Mouse (Mus musculus) spleen, embryonic (tissue): ENCODE results near the gene Zfp217.

Experiments used
- CTCF ChIA-PET: fragments of 350-600 bp; sonication (Branson Sonifier 250); formaldehyde crosslinking; loops from one replicate; lab custom pipeline; 2022; lab: Charles Lee

Gene Zfp217

DNA sequence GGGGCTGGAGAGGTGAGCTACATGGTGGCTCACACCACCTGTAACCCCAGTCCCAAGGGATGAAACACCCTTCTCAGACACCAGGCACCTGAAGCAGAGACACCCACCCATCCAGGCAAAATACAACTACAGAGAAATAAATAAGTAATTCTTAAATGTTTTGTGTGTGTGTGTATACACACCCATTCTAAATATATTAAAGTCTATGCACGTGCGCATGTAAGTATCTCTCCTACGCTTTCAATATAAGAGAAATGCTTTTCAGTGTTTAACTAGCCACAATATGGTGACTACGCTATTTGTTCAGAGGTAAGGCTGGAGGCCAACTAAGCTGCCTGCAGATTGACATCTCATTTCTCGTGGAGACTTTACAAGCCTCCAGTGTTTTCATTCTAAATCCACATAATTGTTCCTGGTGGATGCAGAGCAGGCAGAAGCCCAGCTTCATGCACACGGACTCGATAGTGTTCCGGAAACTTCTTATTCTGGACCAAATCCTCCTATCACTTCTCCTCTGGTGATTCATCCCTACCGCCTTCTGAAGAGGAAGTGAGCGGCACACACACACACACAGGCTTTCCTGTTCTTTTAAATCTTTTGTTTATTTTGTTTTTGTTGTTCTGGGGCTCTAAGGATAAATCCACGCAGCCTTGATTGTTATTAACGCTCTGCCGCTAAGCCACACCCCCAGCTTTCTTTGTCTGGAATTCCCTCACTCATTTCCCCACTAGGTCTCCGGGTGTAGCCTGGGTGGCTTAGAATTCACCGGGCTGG lies 12.1 kb upstream of the Zfp217 start:
- CTCF ChIA-PET = interaction anchor here (0.7 kb wide), 1 partner anchor 159 kb away, joined by 10 read pairs; no protein-coding TSS in a partner anchor

DNA sequence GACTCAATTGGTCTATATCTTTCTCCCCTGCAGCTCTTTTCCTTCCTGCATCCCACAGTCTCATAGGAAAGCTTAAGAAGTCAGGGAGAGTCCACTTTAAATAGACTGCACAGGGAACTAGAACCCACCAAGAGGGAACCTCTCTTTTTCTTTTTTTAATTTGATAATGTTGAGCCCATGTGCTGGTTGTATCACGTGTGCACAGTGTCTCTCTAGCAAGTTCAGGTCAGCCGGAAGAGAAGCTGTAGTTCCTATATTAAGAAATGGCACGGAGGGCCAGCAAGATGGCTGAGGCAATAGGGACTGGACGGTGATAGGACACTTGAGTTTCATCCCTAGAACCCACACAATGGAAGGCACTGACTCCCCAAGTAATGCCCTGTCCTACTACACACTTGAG lies 11.1 kb upstream of the Zfp217 start:
- CTCF ChIA-PET = no interaction called here

DNA sequence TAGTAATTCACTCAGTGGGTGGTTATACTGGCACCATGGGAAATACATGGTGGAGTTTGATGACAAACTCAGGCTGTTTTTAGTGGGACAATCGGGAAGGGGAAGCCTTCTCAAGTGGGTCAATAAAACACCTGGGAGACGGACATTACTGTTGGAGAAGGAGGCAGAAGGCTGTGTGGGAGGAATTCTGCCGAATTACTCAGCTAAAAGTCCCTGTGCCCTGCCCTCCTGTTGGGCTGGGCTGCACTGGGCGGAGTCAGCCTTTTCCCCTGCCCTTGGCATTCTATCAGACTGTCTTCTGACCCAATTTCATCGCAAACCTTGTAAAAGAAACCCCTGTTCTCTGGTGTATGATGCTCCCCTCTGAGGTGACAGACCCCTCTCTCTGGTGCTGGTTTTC lies 10.3 kb upstream of the Zfp217 start:
- CTCF ChIA-PET = no interaction called here

DNA sequence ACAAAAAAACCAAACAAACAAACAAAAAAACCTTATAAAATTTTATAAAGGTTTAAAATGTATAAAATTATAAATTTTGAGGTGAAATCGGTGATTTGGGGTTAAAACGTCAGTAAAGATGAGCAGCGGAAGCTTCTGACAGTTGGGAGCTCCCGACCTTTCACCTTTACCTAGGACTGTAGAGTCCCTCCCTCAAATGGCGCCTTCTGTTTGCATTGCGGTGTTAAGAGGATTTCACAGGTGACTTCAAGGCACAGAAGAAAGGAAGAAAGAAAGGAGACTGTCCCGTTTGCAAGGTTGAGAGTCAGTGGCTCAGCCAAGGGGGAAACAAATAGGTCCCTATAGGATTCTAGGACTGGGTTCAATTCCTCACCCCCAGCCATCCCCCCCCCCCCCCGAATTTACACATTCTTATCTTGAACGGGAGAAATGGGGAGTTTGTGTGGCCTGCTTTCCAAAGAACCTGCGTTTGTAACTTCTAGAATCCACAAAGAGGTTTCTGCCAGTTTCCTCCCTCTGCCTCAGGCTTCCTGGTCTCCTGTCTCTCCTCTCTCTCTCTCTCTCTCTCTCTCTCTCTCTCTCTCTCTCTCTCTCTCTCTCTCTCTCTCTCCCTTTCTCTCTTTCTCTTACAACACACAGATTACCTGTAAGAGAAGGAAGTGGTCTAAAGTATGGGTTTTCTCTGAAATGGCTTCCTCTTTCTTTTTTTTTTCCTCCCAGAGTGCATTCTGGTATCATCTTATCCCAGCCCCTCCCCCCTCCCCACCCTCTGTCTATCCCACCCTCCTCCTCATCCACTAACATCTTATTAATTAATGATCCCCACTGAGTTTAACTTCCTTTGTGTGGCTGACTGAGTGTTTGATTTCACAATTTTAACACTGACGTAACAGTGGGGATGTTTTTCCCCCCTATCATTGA lies 9.6 kb upstream of the Zfp217 start:
- CTCF ChIA-PET = interaction anchor here (0.8 kb wide), 1 partner anchor 10 kb away, joined by 18 read pairs; no protein-coding TSS in a partner anchor

DNA sequence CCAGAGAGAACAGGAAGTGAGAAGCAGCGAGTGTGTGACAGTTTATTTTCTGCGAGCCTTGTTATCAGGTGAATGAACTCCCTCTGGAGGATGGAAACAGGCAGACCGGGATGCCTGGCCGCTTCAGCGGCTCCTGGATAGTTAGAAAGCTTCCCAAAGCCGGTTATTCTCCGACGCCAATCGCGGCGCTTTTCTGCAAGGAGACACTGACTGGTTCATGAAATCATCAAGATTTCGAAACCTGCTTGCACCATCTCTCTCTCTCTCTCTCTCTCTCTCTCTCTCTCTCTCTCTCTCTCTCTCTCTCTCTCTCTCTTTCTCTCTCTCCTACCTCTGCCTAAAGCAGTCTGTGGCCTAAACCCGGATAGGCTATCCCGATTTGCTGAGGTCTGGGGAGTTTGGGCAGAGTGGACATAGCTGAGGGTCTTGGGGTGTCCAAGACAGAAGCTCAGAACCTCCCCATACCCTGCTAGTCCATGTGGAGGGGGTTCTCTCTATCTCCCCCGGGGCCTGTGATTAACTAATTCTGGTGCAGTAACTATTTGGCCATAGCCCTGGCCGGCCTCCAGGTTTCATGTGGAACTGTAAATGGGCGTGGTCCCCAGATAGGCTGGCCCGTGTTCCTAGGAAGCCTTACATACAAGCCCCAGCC lies 7.3 kb upstream of the Zfp217 start:
- CTCF ChIA-PET = interaction anchor here (0.6 to 0.9 kb wide), 4 partner anchors 22 to 1103 kb away, joined by 3 to 17 read pairs (median 8); no protein-coding TSS in a partner anchor

DNA sequence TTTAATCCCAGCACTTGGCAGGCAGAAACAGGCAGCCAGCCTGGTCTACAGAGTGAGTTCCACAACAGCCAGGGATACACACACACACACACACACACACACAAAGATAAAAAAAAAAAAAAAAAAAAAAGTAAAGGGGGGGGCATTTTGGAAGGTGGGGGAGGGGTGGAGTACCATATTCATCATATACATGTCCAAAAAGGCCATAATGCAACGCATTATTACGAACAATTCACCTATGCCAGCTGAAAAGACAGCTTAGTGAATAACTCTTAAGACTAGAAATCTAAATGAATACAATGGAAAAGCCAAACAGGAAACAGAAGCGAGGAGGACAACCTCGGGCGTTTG lies 6.8 kb upstream of the Zfp217 start:
- CTCF ChIA-PET = interaction anchor here (0.6 to 0.9 kb wide), 4 partner anchors 21 to 1103 kb away, joined by 3 to 17 read pairs (median 8); no protein-coding TSS in a partner anchor

DNA sequence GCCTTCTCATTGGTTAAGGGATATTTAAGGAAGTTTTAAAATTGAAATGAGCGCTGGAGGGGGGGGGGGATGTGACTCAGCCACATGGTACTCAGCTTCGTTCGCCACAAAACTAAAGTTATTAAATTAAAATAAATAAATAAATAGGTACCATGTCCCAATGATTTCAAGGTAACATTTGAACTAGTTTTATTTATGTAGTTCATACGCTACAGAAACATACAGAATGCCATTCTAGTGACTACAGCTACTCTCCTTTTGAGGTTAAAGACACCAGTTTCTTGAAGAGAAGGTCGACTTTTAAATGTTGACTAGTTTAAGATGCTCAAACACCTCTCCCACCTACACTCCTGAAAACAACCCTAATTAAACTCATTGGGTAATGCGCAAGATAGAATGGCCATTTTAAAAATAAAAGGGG lies 6.4 kb upstream of the Zfp217 start:
- CTCF ChIA-PET = interaction anchor here (0.7 to 0.9 kb wide), 3 partner anchors 13 to 44 kb away, joined by 3 to 15 read pairs (median 3); no protein-coding TSS in a partner anchor

DNA sequence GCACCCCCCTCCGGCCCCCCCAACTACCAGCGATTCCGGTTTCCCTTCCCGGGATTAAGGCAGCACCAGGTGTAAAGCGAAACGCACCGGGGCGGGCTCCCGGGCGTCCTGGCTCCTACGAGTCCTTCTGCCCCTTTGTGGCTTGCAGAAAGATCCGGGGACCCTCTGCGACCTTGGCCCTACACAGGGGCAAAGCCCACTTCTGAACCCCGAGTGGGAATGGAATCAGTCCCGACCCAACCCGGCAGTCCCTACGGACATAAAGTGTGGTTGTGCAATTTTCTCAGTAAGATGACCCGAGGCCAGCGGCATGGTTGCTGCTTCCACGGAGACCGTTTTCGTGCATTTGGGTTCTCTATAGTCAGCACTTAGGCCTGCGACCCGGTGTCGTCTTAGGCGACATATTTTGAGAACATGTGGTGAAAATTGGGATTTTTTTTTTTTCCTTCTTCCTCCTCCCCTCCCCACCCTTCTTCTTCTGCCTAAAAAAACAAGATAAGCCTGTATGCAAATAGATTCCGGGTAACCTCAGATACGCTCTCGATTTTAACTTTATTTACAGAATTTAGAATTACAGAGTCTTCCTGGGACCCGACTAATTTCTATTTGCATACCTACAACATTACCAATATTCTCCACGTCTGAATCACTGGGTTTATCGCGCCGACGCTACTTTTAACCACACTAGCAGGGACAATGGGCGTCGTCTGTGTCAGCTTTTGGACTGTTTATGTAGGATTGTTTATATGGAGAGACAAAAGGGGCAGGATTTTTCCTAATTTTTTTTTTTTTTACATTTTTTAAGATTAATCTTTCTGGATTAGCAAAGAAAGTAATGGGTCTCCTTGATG lies 5.7 kb upstream of the Zfp217 start:
- CTCF ChIA-PET = interaction anchor here (0.7 kb wide), 2 partner anchors 14 to 20 kb away, joined by 3 to 15 read pairs; no protein-coding TSS in a partner anchor

DNA sequence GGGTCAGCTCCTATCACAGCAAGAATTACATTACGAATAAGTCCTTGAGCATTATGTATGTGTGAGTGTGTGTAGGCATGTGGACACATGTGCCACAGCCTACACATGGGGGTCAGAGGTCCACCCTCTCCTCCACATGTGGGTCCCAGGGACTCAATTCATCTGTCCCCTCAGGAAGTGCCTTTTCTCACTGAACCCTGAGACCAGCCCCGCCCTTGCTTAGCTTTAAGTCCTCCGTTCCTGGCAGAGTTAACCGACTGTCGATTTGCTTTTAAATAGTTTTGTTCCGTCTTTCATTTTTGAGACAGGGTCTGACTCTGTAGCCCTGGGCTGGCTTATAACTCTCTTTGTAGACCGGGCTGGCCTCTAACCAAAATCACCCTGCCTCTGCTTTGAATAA lies 5.0 kb upstream of the Zfp217 start:
- CTCF ChIA-PET = interaction anchor here (0.6 kb wide), 1 partner anchor 1198 kb away, joined by 5 read pairs; the partner anchor contains the start of gene Zfp64

DNA sequence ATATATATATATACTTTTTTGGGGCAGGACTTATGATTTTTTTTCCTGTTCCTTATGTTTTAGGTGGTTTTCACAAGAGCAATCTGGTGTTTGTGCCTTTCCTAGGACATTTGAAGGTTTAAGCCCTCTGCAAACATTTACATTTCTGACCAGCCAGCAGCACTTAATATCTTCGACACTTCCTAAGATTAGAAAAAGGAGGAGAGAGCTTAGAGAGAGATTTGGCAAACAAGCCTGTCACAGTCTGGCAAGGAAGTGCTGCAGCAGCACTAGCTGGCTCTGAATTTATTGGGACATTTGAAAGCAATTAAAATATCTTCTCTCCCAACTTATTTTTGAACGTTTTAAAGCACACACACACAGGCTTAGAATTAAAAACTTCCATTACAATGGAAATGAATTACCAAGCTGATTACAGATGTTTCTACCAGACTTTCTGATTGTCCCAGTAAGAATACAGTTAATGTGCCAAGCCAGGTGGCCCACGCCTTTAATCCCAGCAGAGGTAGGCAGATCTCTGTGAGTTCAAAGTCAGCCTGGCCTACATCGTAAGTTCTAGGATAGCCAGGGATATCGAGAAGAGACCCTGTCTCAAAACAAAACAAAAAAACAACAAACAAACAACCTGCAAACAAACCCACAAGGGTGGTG lies 4.3 kb upstream of the Zfp217 start:
- CTCF ChIA-PET = interaction anchor here (0.6 kb wide), 1 partner anchor 1197 kb away, joined by 5 read pairs; the partner anchor contains the start of gene Zfp64

DNA sequence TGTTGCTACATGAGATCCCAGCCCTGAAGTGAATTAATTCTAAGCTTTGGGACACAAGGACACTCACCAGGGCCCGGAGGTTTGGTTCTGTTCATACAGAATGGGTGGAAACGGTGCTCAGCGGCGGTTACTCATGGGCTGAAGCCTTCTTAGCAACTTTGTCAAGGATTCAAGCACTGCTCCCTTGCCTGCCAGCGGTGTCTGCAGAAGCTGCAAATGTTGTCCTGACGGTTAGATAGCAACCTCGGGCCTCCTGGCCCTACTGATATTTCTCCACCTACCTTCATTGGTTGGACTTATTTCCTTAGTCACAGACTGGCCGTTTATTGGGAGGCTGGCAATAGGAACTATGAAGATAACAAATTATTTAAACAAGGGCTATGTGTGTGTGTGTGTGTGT lies 3.6 kb upstream of the Zfp217 start:
- CTCF ChIA-PET = no interaction called here

DNA sequence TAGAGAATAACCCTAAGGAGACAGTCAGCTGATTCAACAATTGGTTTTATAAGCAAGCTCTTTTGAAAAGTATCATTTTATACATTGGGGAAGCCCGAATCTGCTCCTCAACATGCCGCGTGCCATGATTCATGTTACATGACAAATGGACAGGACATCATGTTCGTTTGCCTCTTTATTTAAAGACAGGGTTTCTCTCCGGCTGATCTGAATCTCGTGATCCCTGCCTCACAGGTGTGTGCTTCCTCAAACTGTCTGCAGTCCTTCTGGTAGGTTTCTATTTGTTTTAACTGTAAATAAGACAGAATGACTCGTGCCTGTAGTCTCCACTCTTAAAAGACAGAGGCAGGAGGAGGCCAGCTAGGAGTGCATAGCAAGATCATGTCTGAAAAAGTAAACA lies 925 bp upstream of the Zfp217 start:
- CTCF ChIA-PET = interaction anchor here (0.6 kb wide), 1 partner anchor 66 kb away, joined by 10 read pairs; no protein-coding TSS in a partner anchor

DNA sequence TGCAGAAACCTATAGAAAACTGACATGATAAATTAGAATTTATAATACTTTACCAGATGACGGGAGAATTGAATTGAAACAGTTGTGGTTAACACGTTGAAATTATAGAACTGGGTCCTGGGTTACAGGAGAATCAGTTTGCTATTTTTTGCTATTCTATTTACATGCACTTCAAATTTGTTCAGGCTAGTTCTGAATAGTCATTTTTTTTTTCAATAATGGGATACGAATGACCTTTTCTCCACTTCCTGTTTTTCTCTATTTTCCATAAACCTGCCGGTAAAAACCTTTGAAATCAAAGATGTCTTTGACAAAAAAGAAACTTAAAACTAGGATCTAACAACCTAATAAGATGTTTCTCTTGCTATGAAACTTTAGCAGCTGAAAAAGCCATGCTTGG lies 733 bp downstream of the Zfp217 start:
- CTCF ChIA-PET = interaction anchor here (0.5 to 1.1 kb wide), 2 partner anchors 57 to 103 kb away, joined by 6 to 12 read pairs; no protein-coding TSS in a partner anchor

DNA sequence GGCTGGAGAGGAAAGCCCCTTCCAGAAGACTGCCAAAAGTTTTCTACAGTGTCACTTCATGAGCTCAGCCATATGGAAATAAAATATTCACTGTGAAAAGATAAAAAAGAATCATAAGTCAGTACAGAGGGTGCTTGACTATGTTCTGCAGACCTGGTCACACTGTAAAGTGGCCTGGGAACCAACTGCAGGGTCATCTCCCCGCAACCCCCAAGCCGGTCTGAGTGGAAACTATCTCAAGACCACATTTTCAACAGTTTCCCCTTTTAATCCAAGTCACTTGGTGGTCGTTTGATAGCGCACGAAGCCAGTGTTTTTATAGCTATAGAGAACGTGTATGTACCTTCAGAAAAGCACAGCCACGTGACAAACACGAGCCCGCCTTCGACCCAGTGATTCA lies 3.6 kb downstream of the Zfp217 start:
- CTCF ChIA-PET = no interaction called here

DNA sequence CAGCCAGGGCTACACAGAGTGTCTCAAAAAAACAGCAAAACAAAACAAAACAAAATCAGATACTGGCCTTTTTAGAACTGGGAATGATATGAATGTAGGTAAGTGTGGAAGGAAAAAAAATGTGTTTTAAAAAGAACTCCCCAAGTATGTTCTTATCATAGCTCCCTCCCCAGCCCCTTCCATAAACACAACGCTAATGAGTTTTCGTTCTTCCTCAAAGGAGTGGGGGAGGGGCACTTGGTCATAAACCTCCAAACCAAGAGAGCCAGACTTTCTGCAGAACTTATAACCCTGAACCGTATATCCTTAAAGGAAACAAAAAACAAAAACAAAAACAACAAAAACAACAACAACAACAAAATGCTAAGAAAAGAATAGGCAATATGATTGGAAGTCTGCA lies 4.0 kb downstream of the Zfp217 start:
- CTCF ChIA-PET = no interaction called here

DNA sequence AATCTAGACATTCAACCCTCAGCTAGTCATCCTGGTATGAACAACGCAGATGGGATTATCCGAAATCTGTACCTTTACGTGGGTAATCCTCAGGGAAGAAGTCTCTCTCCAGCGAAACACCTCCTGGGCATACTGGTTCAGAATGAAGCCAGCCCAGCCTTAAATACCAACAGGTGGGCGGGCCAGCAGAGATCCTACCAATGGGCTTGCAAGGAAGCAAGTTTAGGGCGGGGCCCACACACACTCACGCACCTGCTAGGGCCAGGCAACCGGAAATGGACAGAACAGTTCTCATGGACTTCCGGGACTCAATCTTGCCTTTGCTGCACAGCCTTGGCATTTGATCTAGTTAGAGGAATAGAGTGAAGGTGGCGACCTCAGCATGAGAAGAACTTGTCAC lies 5.4 kb downstream of the Zfp217 start:
- CTCF ChIA-PET = no interaction called here

DNA sequence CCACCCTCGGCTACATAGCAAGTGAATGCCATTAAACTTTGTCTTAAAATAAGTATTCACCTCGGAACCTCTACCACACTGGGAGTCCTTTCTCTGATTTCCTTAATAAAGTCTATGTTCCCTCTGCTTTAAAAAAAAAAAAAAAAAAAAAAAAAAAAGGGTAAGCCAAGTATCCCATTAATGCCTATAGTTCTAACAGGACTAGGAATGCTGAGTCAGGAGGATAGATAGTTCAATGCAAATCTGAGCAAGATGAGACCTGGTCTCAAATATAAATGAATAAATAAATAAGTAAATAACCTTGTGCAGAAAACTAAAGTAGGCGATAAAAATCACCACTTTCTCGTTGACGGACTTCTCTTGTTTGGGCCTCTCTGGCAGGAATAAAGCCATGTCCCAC lies 6.4 kb downstream of the Zfp217 start:
- CTCF ChIA-PET = no interaction called here

DNA sequence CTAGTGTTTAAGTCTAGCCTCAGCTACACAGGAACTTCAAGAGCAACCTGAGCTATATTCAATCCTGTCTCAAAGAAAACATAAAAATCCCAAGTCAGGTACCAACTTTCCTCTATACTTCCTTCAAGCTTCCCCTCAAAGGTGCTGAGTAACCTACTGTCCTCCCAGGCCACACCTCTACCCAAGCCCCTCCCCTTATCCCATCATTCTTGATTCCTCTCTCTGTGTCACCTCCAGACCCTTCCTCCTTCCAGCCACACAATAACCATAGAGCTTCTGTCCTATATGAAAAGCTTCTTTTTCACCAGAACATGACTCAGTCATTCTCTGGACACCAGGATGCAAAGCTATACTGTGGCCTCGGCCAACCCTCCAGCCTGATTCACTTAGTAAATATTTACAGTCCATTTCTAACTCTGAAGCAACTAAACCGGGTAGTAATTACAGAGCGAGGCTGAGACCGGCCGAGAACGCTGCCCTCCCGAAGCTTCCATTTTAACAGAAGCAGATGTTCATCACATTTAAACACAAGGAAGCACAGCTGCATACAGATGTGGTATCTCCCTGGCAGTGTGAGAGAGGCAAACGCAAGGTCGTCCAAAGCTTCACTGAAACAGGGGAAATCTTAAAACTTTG lies 8.4 kb downstream of the Zfp217 start:
- CTCF ChIA-PET = interaction anchor here (0.7 to 0.9 kb wide), 2 partner anchors 9 to 62 kb away, joined by 3 to 4 read pairs; partner anchors contain the start of gene Zfp217

DNA sequence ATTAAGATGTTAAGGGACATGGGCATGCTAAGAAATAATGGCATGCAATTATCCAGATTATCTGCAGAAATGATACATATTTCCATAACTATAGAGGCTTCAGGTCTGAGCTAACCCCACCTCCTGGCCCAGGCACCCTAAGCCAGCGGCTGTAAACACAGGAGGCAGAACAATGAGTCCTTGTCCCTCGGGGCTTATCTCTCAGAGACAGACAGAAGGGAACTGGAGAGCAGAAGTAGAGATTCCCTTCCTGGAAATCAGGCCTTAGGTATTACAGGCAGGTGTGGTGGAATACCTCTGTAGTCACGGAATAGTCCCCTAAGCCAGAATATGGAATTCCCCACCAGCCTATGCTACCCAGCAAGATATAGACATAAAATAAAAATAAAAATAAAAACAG lies 11.0 kb downstream of the Zfp217 start:
- CTCF ChIA-PET = interaction anchor here (1.1 kb wide), 1 partner anchor 20 kb away, joined by 3 read pairs; no protein-coding TSS in a partner anchor
